Mouse (Mus musculus): ENCODE measurements around the gene Nkx6-2.
A peak's percentile ranks its signal among the peaks of the same experiment; 100 is the strongest.

Gene Nkx6-2

GRCm38 (mm10) chr7:139566533-139566932 lies 16.1 kb downstream of the Nkx6-2 start:
- DNase-seq = no peak

DNA sequence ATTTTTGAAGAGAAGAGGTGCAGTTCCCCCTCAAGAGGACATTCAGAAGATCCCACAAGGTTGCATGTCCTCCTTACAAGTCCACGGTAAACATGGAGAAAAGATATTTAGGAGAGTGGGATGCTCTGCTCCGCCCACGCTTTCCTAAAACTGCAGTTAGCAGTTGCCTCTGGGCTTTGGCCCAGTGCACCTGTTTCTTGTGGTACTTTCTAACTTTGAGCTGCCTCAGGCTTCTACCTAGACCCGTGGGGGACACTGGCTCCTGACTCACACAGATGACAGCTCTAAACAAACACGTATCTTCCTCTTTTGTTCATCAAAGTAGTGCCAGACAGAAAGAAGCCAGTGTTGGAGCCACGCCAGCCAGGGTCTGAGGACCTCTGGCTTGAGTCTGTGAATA lies 16.6 kb downstream of the Nkx6-2 start:
- DNase-seq = no peak

- no peak for DNase-seq
These were observed 18.4 kb downstream of the Nkx6-2 start for GRCm38 (mm10) chr7:139564161-139564560.

DNA sequence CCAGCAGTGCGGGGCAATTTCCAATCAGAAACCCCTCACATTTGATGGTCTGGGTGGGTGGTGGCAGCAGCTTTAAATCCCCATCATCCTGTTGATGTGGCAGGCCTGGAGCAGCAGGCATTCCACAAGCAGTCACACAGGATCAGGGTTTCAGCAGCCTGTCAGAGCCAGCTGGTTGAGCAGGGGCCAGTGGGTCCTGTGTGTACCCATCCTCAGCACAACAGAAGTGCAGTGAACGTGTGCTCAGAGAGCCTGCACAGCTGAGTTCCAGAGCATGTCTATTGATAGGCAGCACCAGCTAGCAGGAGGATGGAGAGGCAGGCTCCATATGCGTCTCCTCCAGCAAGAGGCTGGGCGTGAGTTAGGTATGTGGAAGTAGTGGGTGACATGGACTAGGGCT lies 19.2 kb downstream of the Nkx6-2 start:
- no peak for DNase-seq

DNA sequence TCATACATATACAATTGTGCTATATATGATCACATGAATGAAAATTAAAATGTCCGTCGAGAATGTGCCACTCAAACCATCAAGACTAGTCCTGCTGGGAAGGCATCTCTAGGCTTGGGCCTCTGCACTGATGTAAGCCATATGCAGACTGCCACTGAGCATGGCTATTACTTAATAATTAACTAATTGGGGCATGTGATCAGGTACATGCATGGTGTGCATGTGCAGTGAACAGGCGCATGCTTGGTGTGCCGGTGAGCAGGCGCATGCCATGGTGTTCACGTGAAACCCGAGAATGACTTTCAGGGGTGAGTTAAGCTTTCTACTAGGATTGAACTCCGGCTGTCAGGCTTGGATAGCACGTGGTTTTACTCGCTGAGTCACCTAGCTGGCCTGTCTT lies 22.9 kb downstream of the Nkx6-2 start:
- peak; percentile 57 for DNase-seq

GRCm38 (mm10) chr7:139556746-139557526 lies 25.7 kb downstream of the Nkx6-2 start:
- DNase-seq = no peak

DNA sequence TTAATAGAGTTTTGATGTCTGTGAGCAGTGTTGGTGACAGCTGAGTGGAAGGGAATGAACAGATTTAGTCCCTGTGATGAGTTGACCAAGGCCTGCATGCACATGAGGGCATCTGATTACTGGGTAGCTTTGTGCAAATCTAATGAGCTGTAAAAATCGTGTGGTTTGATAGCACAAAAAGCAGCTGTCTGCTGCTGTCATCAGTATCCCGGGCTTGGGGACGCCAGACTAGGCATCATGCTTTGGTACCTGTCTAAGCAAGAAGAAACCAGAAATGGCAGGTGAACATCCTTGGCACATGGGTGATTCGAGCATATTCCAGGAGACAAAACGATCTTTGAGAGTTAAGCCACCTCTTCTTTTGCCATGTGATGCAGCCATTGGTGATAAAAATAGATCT lies 26.3 kb downstream of the Nkx6-2 start:
- no peak for DNase-seq

- DNase-seq = peak; percentile 8
These were observed 31.1 kb downstream of the Nkx6-2 start for GRCm38 (mm10) chr7:139551519-139551918.

DNA sequence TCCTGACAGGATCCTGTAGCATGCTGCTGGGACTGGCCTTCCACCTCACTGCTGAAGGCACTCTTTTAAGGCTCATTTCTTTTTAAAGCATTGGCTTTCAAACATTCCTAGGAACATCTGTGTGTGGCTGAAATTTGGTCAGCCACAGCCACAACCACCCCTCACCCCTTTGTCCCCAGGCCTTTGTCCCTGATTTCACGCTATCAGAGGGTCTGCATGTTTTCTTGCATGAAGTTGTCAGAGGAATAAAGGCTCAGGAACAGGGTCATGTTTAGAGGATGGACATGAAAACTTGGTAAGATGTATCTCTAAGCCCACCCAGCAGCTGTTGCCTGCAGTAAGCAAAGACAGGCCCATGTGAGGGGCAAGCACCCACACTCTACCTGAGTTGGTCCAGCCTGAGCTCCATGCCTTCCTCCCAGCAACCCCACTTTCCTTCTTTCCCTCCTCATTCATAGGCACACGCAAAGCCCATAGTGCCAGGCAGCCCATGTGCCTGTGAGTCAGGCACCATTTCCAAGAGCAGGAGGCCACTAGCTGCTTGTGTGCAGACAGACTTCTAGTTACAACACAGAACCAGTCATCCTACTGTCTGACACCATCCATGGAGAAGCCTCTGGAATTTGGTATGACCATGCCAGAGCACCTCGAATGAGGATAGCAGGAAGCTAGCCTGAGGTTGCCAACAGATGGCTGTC lies 32.4 kb downstream of the Nkx6-2 start:
- DNase-seq = no peak

DNA sequence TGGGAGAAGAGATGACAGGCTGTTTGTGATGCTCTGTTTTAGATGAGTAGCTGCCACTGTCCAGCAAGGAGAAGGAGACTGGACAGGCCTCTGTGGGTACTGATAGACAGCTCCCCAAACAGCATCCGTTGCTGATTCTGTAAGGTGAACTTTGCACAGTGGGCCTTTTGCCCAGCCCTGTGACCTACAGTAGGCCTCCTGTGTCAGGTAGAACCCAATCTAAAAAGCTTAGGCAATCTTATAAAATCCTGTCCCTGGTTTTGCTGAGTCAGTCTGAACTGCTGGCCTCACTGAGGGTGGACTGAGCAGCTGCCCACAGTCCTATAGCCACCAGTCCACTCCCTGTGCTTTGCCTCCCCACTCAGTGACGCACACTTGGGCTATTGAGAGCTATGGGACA lies 35.3 kb downstream of the Nkx6-2 start:
- peak; percentile 81 for DNase-seq

DNA sequence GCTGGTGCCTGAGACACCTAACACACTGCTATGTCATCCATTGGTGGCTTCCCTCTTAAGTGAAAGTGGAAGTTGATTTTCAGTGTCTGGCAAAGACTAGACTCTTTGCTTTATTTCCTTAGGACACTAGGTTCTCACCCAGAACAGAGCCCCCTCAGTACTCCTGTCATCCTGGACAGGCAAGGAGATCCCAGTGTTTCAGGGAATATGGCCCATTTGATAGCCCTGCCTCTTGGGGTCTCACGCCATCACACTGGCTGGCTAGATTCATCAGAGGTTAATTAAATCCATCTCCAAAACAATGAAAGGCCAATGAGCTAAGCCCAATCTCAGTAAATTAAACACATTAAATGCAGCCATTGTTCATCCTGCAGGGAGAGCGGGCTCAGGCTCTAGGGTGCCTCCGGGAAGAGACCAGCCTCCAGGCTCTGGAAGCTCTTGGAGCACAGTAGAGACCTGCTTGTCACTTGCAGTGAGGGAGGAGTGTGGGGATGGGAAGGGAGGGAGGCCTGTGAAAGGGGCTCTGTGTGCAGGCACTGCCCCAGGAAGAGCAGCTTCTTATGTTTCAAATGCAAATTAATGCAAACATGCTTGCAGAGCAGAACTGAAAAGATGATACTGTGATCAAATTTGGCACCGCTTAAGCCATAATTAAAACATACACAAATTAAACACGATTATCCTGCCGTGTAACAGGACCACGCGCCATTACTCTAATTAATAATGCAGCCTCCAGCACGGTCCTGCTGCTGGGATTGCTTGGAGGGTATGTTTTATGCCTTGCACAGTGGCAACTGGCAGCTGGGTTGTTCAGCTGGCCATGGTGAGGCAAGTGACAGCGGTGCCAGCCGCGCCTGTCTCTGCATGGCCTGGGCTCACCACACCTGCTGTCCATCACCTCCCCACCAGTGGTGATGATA lies 37.6 kb downstream of the Nkx6-2 start:
- no peak for DNase-seq

- no peak for DNase-seq
These were observed 41.2 kb downstream of the Nkx6-2 start for GRCm38 (mm10) chr7:139541422-139541821.

- DNase-seq = no peak
These were observed 42.0 kb downstream of the Nkx6-2 start for GRCm38 (mm10) chr7:139540601-139541000.

GRCm38 (mm10) chr7:139538541-139538940 lies 44.1 kb downstream of the Nkx6-2 start:
- no peak for DNase-seq

- DNase-seq = no peak
These were observed 44.8 kb downstream of the Nkx6-2 start for GRCm38 (mm10) chr7:139537831-139538230.

DNA sequence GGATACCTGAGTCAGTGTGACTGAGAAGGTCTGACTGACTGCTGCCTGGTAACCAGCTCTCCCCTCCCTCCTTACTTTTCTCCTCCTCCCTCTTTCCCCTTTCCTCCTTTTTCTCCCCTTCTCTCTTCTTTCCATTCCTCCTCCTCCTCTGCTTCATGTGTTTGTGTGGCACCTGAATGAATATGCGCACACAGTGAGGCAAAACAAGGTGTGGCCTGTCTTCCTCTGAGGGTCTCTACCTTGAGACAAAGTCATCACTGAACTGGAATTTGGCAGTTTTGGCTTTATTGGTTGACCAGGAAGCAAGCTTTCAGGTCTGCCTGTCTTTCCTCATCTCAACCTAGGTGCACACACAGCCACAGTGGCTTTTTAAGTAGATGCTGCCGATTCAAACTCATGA lies 45.8 kb downstream of the Nkx6-2 start:
- no peak for DNase-seq

DNA sequence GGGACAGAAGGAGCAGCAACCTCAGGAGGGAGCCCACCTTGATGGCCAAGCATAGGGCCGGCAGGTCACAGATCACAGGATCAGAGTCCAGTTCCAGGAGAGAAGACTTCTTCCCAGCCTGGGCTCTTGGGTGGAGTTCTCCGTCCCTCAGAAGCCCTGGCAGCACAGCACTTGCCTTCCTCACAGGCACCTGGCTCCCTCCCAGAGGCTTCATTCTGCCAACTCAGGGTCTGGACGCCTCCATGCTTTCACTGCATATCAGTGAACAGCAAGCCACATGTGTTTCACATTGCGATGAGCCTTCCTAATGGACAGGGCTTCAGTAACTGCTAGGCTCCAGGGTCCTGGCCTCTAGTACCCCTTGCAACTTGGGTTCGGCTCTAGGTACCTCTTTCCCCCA lies 46.3 kb downstream of the Nkx6-2 start:
- DNase-seq = no peak

- peak; percentile 57 for DNase-seq
These were observed 51.2 kb downstream of the Nkx6-2 start for GRCm38 (mm10) chr7:139531428-139531801.

- no peak for DNase-seq
These were observed 51.8 kb downstream of the Nkx6-2 start for GRCm38 (mm10) chr7:139530591-139531427.

All from kidney, adult 11 months (tissue).